Mouse (Mus musculus): Measurements from ENCODE around the gene 9330182O14Rik. TPM values are rescaled to one million over a fixed set of nuclear protein-coding genes. Genes with fewer than 3 reads are reported as not detected.

Gene 9330182O14Rik
- not detected in 2 replicates for polyA plus RNA-seq (2012; rRNA removed)

DNA sequence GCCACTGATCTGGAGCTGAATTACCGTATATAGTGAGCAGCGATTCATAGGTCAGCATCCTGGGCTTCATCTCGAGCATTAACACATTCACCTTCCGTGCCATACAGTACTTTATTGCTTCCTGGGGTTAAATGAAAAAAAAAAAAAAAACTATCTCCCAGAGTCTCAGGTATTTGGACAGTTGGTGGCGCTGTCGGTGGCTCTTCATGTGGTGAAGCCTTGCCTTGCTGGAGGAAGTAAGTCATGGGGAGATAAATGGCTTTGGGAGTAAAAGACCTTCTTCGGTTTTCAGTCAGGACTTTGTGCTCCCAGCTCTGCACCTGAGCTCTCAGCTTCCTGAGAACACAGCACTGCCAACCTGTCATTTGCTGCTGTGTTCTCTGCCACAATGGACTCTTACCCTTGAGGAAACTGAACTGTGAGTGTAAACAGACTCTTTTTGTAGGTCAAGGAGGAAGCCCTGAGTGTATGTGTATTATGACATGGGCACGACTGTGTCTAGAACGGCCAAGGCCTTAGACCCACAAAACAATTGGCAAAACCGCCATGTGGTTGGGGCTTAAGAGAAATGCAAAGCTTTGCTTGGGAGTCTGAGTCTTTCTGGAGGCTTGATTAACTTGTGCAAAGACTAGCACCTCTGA is at the start of gene 9330182O14Rik:
Gene 9330182O14Rik, plus strand, starts transcription at position 214 of the 641 bp plus-strand sequence.
- Histone ChIP-seq H3K27me3 (ENCODE audit: control insufficient read depth, insufficient read depth, low read length) (no peaks in the 10 kb centered on the region), H3K4me1 (ENCODE audit: control insufficient read depth, insufficient read depth, low read length) (no peaks in the 10 kb centered on the region), H3K27ac (ENCODE audit: insufficient read depth, low read length) (no peak within 1 kb of the TSS), H3K4me3 (replicated peaks; ENCODE audit: insufficient read depth, low read depth, low read length) (no peak within 1 kb of the TSS)
- no peak for DNase-seq
- WGBS, result 66% methylated on average over 10 of the region's 10 CpGs
- TF ChIP-seq POLR2A (IDR thresholded peaks at IDR 0.05; ENCODE audit: borderline replicate concordance, insufficient read depth, low read length) (no peak), CTCF (IDR thresholded peaks at IDR 0.05; ENCODE audit: borderline replicate concordance, insufficient read depth, low read depth, low read length) (no peak)

DNA sequence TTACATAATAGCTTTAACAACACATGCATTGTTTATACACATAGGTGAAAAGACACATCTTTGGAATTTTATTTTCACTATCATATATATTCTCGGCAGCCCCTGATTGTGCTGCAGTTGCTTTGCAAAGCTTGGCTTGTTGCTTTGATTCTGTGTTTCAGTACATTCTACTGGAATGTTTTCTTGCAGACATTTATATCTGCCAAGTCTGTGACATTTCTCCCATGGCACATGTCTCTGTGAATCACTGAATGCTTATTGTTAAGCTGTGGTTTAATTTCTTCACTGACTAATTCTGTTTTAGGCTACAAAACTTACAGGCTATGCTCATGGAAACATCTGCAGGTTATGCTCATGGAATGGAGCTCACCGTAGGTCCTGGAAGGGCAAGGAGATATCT is 30.9 kb upstream of the 9330182O14Rik start:
- H3K27me3 ChIP-seq (ENCODE audit: control insufficient read depth, insufficient read depth, low read length), result no peaks in the 10 kb centered on the region
- H3K4me1 ChIP-seq (ENCODE audit: control insufficient read depth, insufficient read depth, low read length), result no peaks in the 10 kb centered on the region
- no peak overlapping the region for H3K27ac ChIP-seq (ENCODE audit: insufficient read depth, low read length)
- no peak overlapping the region for H3K4me3 ChIP-seq (replicated peaks; ENCODE audit: insufficient read depth, low read depth, low read length)
- DNase-seq, result no peak
- 81% methylated on average over 2 of the region's 2 CpGs for WGBS
- TF ChIP-seq POLR2A (IDR thresholded peaks at IDR 0.05; ENCODE audit: borderline replicate concordance, insufficient read depth, low read length) (no peak), CTCF (IDR thresholded peaks at IDR 0.05; ENCODE audit: borderline replicate concordance, insufficient read depth, low read depth, low read length) (no peak)

DNA sequence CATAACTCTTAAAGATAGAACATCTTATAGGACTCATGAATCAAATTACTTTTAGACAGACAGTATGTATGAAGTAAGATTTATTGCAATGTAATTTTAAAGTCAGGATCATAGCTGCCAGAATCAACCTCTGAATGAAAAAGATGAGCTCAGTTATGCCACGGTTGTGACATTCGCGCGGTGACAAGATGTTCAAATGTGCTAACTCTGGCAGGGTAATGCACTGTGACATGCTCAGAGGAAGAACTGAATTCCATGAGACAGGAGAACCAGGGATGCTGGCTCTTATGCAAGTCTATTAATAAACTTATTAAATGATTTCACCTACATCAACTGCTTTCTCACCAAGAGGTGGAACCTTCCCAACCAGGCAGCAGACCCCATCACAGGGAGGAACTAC is 28.5 kb upstream of the 9330182O14Rik start:
- no peaks in the 10 kb centered on the region for H3K27me3 ChIP-seq (ENCODE audit: control insufficient read depth, insufficient read depth, low read length)
- no peak overlapping the region for H3K4me3 ChIP-seq (replicated peaks; ENCODE audit: insufficient read depth, low read depth, low read length)
- H3K4me1 ChIP-seq (ENCODE audit: control insufficient read depth, insufficient read depth, low read length), result no peaks in the 10 kb centered on the region
- H3K27ac ChIP-seq (ENCODE audit: insufficient read depth, low read length), result no peak overlapping the region
- no peak for DNase-seq
- 40% methylated on average over 4 of the region's 4 CpGs for WGBS
- TF ChIP-seq CTCF (IDR thresholded peaks at IDR 0.05; ENCODE audit: borderline replicate concordance, insufficient read depth, low read depth, low read length), result no peak
- TF ChIP-seq POLR2A (IDR thresholded peaks at IDR 0.05; ENCODE audit: borderline replicate concordance, insufficient read depth, low read length), result no peak

DNA sequence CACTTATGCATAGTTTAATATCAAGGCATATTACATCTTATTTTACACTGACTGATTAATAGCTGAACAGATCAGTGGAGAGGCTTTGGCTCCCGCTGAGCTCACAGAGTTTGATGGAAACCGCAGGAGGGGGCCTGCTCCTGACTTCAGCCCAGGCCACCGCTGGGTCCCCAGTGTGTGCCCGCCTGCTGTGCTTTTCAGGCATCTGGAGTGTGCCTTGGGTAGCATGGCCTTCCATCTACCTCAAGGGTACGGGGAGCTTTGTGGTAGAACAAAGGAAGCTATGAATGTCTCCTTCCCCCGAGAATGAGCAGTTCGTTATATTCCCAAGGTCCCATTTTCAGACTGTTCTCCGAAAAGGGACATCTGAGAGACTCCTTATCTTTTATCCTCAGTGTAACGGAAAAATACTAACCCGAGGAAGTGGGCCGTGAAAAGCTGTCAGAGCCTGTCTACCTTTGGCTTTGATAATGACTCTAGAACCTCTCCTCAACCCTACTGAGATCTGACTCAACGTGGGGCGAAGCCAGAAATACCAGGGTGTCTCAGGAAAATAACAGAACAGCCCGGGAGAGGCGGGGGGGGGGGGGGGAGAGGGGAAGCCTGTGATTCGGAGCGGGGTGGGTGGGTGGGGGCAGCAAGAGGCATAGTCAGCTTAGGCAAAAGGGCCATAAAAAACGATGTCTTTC is 20.1 kb upstream of the 9330182O14Rik start:
- H3K27ac ChIP-seq (ENCODE audit: insufficient read depth, low read length), result no peak overlapping the region

DNA sequence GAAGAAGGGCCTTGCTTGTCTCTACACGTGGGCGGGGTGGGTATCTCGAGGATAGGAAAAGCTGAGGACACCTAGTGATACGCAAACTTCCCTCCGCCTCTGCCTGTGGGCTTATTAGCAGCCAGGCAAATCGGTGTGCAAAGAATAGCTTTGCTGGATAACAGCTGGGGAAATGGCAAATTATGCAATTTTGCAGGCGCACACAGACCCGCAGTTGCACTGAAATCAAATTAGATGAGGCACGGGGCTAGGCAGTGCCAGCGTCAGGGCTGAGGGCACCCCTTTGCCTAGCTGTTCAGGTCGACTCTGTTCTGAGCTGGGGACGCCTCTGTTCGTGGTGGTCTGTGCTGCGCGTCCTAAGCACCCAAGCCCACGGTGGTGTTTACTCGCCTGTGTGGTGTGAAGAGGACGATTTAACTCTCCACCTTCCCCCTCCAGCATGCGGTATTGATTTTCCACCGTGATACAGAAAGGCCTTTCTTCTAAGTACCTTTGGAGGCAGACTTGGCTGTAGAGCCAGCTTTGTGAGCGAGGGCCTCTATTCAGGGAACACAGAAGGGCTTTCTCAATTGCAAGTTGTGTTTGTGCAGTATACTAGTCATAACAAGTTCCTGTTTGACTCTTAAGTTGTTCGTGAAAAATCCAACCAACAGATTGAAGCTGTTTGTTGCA is 19.4 kb upstream of the 9330182O14Rik start:
- H3K4me1 ChIP-seq (ENCODE audit: control insufficient read depth, insufficient read depth, low read length), result no peaks in the 10 kb centered on the region
- 42% methylated on average over 22 of the region's 22 CpGs for WGBS
- TF ChIP-seq CTCF (IDR thresholded peaks at IDR 0.05; ENCODE audit: borderline replicate concordance, insufficient read depth, low read depth, low read length) (no peak), POLR2A (IDR thresholded peaks at IDR 0.05; ENCODE audit: borderline replicate concordance, insufficient read depth, low read length) (no peak)
- no peak overlapping the region for H3K27ac ChIP-seq (ENCODE audit: insufficient read depth, low read length)
- peak in 1 of 2 experiments; percentile 16 for DNase-seq
- no peaks in the 10 kb centered on the region for H3K27me3 ChIP-seq (ENCODE audit: control insufficient read depth, insufficient read depth, low read length)
- peak overlapping the region; percentile 29 for H3K4me3 ChIP-seq (replicated peaks; ENCODE audit: insufficient read depth, low read depth, low read length)

More for the DNA sequence above, 20.1 kb upstream of the 9330182O14Rik start:
- WGBS, result 42% methylated on average over 16 of the region's 18 CpGs
- no peaks in the 10 kb centered on the region for H3K27me3 ChIP-seq (ENCODE audit: control insufficient read depth, insufficient read depth, low read length)
- TF ChIP-seq POLR2A (IDR thresholded peaks at IDR 0.05; ENCODE audit: borderline replicate concordance, insufficient read depth, low read length), result no peak
- no peak for TF ChIP-seq CTCF (IDR thresholded peaks at IDR 0.05; ENCODE audit: borderline replicate concordance, insufficient read depth, low read depth, low read length)
- no peak for DNase-seq
- H3K4me1 ChIP-seq (ENCODE audit: control insufficient read depth, insufficient read depth, low read length), result no peaks in the 10 kb centered on the region
- H3K4me3 ChIP-seq (replicated peaks; ENCODE audit: insufficient read depth, low read depth, low read length), result no peak overlapping the region

DNA sequence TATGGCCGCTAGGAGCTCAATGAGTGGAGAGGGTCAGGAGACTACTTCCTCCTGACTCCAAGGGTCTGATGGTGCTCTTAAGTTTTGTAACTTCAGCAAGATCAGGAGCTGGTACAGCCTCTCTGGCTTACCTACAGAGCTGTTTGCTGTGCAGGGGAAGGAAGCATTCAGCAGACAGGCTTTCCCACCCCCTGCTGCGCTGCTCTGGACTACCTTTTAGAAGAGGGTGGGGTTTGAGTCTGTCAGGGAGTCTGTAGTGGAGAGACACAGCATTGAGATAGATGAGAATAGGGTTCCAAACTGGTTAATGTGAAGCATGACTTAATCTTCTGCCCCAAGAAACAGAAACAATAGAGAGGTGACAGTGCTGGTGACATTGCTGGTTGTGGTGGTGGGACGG is 17.8 kb upstream of the 9330182O14Rik start:
- TF ChIP-seq POLR2A (IDR thresholded peaks at IDR 0.05; ENCODE audit: borderline replicate concordance, insufficient read depth, low read length) (no peak), CTCF (IDR thresholded peaks at IDR 0.05; ENCODE audit: borderline replicate concordance, insufficient read depth, low read depth, low read length) (no peak)
- DNase-seq, result no peak
- WGBS, result 83% methylated on average over 3 of the region's 3 CpGs
- Histone ChIP-seq H3K27me3 (ENCODE audit: control insufficient read depth, insufficient read depth, low read length) (no peaks in the 10 kb centered on the region), H3K4me3 (replicated peaks; ENCODE audit: insufficient read depth, low read depth, low read length) (no peak overlapping the region), H3K4me1 (ENCODE audit: control insufficient read depth, insufficient read depth, low read length) (no peaks in the 10 kb centered on the region), H3K27ac (ENCODE audit: insufficient read depth, low read length) (no peak overlapping the region)

DNA sequence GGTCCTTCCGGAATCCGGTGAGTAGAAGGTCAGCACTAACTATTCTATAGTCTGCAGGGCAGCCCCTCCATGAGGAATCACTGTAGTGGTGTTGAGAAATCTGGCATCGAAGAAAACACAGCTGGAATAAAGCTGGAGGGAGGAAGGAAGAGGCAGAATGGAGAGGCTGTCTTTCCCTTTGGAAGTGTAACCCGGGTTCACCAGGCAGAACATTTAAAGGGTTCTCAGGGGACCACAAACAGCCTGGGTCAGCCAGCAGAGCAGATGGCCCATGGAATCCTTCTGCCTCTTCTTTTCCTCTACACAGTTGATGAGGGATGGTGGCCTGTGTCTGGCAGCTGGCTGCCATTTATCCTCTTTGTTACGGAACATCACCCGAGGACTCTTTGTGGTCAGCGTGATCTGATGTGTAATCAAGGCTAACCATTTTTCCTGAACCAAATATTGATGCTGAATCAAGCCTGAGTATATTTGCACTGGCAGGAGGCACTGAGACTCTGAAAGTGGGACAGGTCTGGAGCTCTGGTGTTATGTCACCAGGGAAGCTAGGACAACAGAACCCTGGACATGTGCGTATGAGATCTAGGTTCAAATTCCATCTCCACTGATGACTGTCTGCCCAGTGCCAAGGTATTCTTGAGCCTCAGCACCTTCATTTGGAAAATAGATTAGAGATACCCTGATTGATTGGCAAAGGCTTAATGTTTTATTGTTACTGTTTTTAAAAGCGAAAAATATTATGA is 9.8 kb upstream of the 9330182O14Rik start:
- Histone ChIP-seq H3K4me1 (ENCODE audit: control insufficient read depth, insufficient read depth, low read length) (no peaks in the 10 kb centered on the region), H3K27ac (ENCODE audit: insufficient read depth, low read length) (no peak overlapping the region), H3K27me3 (ENCODE audit: control insufficient read depth, insufficient read depth, low read length) (no peaks in the 10 kb centered on the region), H3K4me3 (replicated peaks; ENCODE audit: insufficient read depth, low read depth, low read length) (no peak overlapping the region)
- DNase-seq, result no peak
- 42% methylated on average over 9 of the region's 9 CpGs for WGBS
- TF ChIP-seq POLR2A (IDR thresholded peaks at IDR 0.05; ENCODE audit: borderline replicate concordance, insufficient read depth, low read length) (no peak), CTCF (IDR thresholded peaks at IDR 0.05; ENCODE audit: borderline replicate concordance, insufficient read depth, low read depth, low read length) (no peak)

Measured in cerebellum, adult 2 months (tissue).